Mouse (Mus musculus): ENCODE results near the gene Pik3c2b.

DNA sequence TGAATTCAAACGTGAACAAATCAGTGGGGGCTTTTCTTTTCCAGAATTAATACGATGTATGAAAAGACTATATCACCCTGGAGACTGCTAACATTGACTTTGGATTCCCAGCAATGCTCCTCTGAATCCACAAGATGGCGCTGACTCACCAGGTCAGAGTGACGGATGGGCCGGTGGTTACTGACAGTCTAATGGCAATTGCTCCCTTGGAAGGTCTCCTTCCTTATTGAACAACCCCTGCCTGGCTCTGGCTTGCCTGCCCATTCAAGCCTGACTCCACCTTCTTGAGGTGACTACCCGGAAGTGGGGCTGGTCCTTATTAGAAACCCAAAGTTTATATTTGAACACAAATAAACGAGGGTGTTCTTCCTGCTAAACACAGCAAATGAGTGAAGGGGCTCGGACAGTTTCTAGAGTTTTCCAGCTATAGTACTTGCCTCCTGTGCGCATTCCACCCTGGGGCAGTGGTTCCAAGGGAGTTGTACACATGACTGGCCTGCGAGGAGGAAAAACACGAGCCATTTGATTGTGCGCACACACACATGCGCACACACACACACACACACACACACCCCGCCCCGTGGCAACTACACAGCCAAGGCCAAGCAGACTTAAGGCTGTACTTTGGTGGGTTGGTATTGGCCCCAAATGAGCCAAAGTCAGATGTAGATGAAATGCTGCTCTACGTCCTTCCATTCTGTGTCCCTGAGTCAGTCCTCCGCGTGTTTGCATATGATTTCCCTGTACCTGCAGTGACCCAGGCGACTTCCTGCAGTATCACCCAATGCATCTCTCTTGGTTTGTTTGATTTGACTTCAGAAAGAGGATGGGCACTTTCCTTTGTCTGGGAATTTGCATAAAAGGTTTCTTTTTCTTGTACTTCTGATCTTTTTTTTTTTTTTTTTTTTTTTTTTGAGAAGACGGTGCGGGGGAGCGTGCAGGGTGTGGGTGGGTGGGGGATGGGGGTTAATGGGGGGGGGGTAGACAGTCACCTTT is 100.8 kb downstream of the Pik3c2b start:
- no peak for TF ChIP-seq CHD2 (IDR thresholded peaks at IDR 0.05; ENCODE audit: low read depth, low read length)
- TF ChIP-seq MAFK (IDR thresholded peaks at IDR 0.05; ENCODE audit: insufficient read depth, low read depth, low read length) = no peak
- TF ChIP-seq ZC3H11A (IDR thresholded peaks at IDR 0.05; ENCODE audit: borderline replicate concordance, low read depth, low read length) = peak; percentile 68; the same call in 1 of the 2 replicates
- no peak for TF ChIP-seq HCFC1 (IDR thresholded peaks at IDR 0.05; ENCODE audit: borderline replicate concordance, insufficient read depth, low read length)
- peak; percentile 40; the same call in 1 of the 2 replicates for TF ChIP-seq ZNF384 (IDR thresholded peaks at IDR 0.05; ENCODE audit: low read depth, low read length)
